Mouse (Mus musculus): ENCODE results near the gene Hoxd10. TPM values are rescaled to one million over a fixed set of nuclear protein-coding genes. Genes with fewer than 3 reads are reported as not detected.

Gene Hoxd10
- total and polyA plus RNA-seq, 3 experiments, result not detected

- WGBS, result 4% methylated on average over 1 of the region's 1 CpGs
- no peak for DNase-seq
- H3K36me3 ChIP-seq (ENCODE audit: control insufficient read depth, insufficient read depth, low read length), result no peaks in the 10 kb centered on the region
- H3K27me3 ChIP-seq (ENCODE audit: control insufficient read depth, insufficient read depth, low read length), result peaks cover 52% of the 10 kb centered on the region
- TF ChIP-seq EP300 (IDR thresholded peaks at IDR 0.05; ENCODE audit: insufficient read depth, low read depth, low read length) (no peak), POLR2A (IDR thresholded peaks at IDR 0.05; ENCODE audit: insufficient read depth, low read depth, low read length) (no peak), CTCF (IDR thresholded peaks at IDR 0.05) (no peak)
- no peak overlapping the region for H3K4me3 ChIP-seq
- intact Hi-C loops (cut with DNase I), result loop anchor here (10.0 kb wide), 1 partner anchor 1421 kb away; the partner anchor contains the start of gene Sp9
- no peaks in the 10 kb centered on the region for H3K79me2 ChIP-seq (replicated peaks; ENCODE audit: control insufficient read depth, insufficient read depth, low read length)
- no peaks in the 10 kb centered on the region for H3K4me1 ChIP-seq (ENCODE audit: control insufficient read depth, insufficient read depth, low read length)
- no peak overlapping the region for H3K9ac ChIP-seq (ENCODE audit: low read depth, low read length)
- H3K27ac ChIP-seq, result no peak overlapping the region
These were observed 3.7 kb downstream of the Hoxd10 start for GRCm38 (mm10) chr2:74695383-74695782.

GRCm38 (mm10) chr2:74695813-74696430, 4.2 kb downstream of the Hoxd10 start:
- no peak for DNase-seq
- no peak overlapping the region for H3K27ac ChIP-seq
- 6% methylated on average over 7 of the region's 7 CpGs for WGBS
- no peaks in the 10 kb centered on the region for H3K36me3 ChIP-seq (ENCODE audit: control insufficient read depth, insufficient read depth, low read length)
- H3K9ac ChIP-seq (ENCODE audit: low read depth, low read length), result no peak overlapping the region
- H3K4me3 ChIP-seq, result no peak overlapping the region
- no peaks in the 10 kb centered on the region for H3K4me1 ChIP-seq (ENCODE audit: control insufficient read depth, insufficient read depth, low read length)
- no peak for TF ChIP-seq EP300 (IDR thresholded peaks at IDR 0.05; ENCODE audit: insufficient read depth, low read depth, low read length)
- intact Hi-C loops (cut with DNase I), result loop anchor here (10.0 kb wide), 1 partner anchor 1421 kb away; the partner anchor contains the start of gene Sp9
- no peaks in the 10 kb centered on the region for H3K79me2 ChIP-seq (replicated peaks; ENCODE audit: control insufficient read depth, insufficient read depth, low read length)
- H3K27me3 ChIP-seq (ENCODE audit: control insufficient read depth, insufficient read depth, low read length), result peaks cover 54% of the 10 kb centered on the region

- peak in 1 of 2 experiments; percentile 24 for DNase-seq
- no peak overlapping the region for H3K27ac ChIP-seq
- no peak overlapping the region for H3K9ac ChIP-seq (ENCODE audit: low read depth, low read length)
- no peaks in the 10 kb centered on the region for H3K36me3 ChIP-seq (ENCODE audit: control insufficient read depth, insufficient read depth, low read length)
- no peaks in the 10 kb centered on the region for H3K4me1 ChIP-seq (ENCODE audit: control insufficient read depth, insufficient read depth, low read length)
- H3K4me3 ChIP-seq, result no peak overlapping the region
- intact Hi-C loops (cut with DNase I), result loop anchor here (10.0 kb wide), 1 partner anchor 1422 kb away; the partner anchor contains the start of gene Sp9
- TF ChIP-seq EP300 (IDR thresholded peaks at IDR 0.05; ENCODE audit: insufficient read depth, low read depth, low read length), result no peak
- no peak for TF ChIP-seq POLR2A (IDR thresholded peaks at IDR 0.05; ENCODE audit: insufficient read depth, low read depth, low read length)
- no peak for TF ChIP-seq CTCF (IDR thresholded peaks at IDR 0.05)
- no peaks in the 10 kb centered on the region for H3K79me2 ChIP-seq (replicated peaks; ENCODE audit: control insufficient read depth, insufficient read depth, low read length)
- WGBS, result 7% methylated on average over 34 of the region's 34 CpGs
- peaks cover 47% of the 10 kb centered on the region for H3K27me3 ChIP-seq (ENCODE audit: control insufficient read depth, insufficient read depth, low read length)
These were observed 5.0 kb downstream of the Hoxd10 start for GRCm38 (mm10) chr2:74696442-74697335.

- Histone ChIP-seq H3K36me3 (ENCODE audit: control insufficient read depth, insufficient read depth, low read length) (no peaks in the 10 kb centered on the region), H3K4me1 (ENCODE audit: control insufficient read depth, insufficient read depth, low read length) (no peaks in the 10 kb centered on the region), H3K27ac (no peak within 1 kb of the TSS), H3K9ac (ENCODE audit: low read depth, low read length) (peak within 1 kb of the TSS; percentile 32), H3K4me3 (peak within 1 kb of the TSS; percentile 50), H3K79me2 (replicated peaks; ENCODE audit: control insufficient read depth, insufficient read depth, low read length) (no peaks in the 10 kb centered on the region), H3K27me3 (ENCODE audit: control insufficient read depth, insufficient read depth, low read length) (peaks cover 40% of the 10 kb centered on the region)
- intact Hi-C loops (cut with DNase I), result loop anchor here (10.0 kb wide), 1 partner anchor 1423 kb away; the partner anchor contains the start of gene Sp9
- under 1% methylated on average over 43 of the region's 43 CpGs for WGBS
- peak; percentile 46 to 63 for DNase-seq
- TF ChIP-seq EP300 (IDR thresholded peaks at IDR 0.05; ENCODE audit: insufficient read depth, low read depth, low read length) (no peak), CTCF (IDR thresholded peaks at IDR 0.05) (peak; percentile 47), POLR2A (IDR thresholded peaks at IDR 0.05; ENCODE audit: insufficient read depth, low read depth, low read length) (no peak)
These were observed 5.9 kb downstream of the Hoxd10 start, which contains the start of gene Hoxd9 for GRCm38 (mm10) chr2:74697567-74698121. TSS of gene Hoxd9 (plus strand) at chr2:74697727.

- Histone ChIP-seq H3K4me3 (peak overlapping the region; percentile 50), H3K4me1 (ENCODE audit: control insufficient read depth, insufficient read depth, low read length) (no peaks in the 10 kb centered on the region), H3K79me2 (replicated peaks; ENCODE audit: control insufficient read depth, insufficient read depth, low read length) (no peaks in the 10 kb centered on the region), H3K27me3 (ENCODE audit: control insufficient read depth, insufficient read depth, low read length) (peaks cover 36% of the 10 kb centered on the region), H3K9ac (ENCODE audit: low read depth, low read length) (peak overlapping the region; percentile 32), H3K27ac (no peak overlapping the region), H3K36me3 (ENCODE audit: control insufficient read depth, insufficient read depth, low read length) (no peaks in the 10 kb centered on the region)
- 3% methylated on average over 86 of the region's 86 CpGs for WGBS
- peak in 1 of 2 experiments; percentile 59 for DNase-seq
- intact Hi-C loops (cut with DNase I), result loop anchor here (10.0 kb wide), 1 partner anchor 1424 kb away; the partner anchor contains the start of gene Sp9
- no peak for TF ChIP-seq CTCF (IDR thresholded peaks at IDR 0.05)
- no peak for TF ChIP-seq EP300 (IDR thresholded peaks at IDR 0.05; ENCODE audit: insufficient read depth, low read depth, low read length)
- TF ChIP-seq POLR2A (IDR thresholded peaks at IDR 0.05; ENCODE audit: insufficient read depth, low read depth, low read length), result no peak
These were observed 6.7 kb downstream of the Hoxd10 start for GRCm38 (mm10) chr2:74698201-74699052.

Data from heart, adult 2 months (tissue).